Mouse (Mus musculus): ENCODE measurements around the gene Nrp2. TPM values are rescaled to one million over a fixed set of nuclear protein-coding genes. Genes with fewer than 3 reads are reported as not detected.

Gene Nrp2
- total and polyA plus RNA-seq, 2 experiments from 2014 or later = 31.6 to 120 TPM

- no peak overlapping the region for H3K9ac ChIP-seq
- no peak for TF ChIP-seq CTCF (IDR thresholded peaks at IDR 0.05; ENCODE audit: low read depth)
- no peak for DNase-seq
- no peaks in the 10 kb centered on the region for H3K9me3 ChIP-seq (ENCODE audit: low read length)
- H3K27ac ChIP-seq (ENCODE audit: low read depth, low read length) = no peak overlapping the region
- no peak overlapping the region for H3K4me2 ChIP-seq (ENCODE audit: low read depth)
- no peak overlapping the region for H3K4me3 ChIP-seq (ENCODE audit: low read depth, low read length)
- H3K36me3 ChIP-seq (ENCODE audit: insufficient read depth) = peaks cover 10% of the 10 kb centered on the region; the same call in 1 of the 2 replicates
- peaks cover 15% of the 10 kb centered on the region; the same call in 1 of the 2 replicates for H3K4me1 ChIP-seq (ENCODE audit: insufficient read depth)
- H3K27me3 ChIP-seq (ENCODE audit: insufficient read depth, low read length) = no peaks in the 10 kb centered on the region
- no peak for ATAC-seq
These were observed 79.5 kb downstream of the Nrp2 start for GRCm38 (mm10) chr1:62782573-62782972.

DNA sequence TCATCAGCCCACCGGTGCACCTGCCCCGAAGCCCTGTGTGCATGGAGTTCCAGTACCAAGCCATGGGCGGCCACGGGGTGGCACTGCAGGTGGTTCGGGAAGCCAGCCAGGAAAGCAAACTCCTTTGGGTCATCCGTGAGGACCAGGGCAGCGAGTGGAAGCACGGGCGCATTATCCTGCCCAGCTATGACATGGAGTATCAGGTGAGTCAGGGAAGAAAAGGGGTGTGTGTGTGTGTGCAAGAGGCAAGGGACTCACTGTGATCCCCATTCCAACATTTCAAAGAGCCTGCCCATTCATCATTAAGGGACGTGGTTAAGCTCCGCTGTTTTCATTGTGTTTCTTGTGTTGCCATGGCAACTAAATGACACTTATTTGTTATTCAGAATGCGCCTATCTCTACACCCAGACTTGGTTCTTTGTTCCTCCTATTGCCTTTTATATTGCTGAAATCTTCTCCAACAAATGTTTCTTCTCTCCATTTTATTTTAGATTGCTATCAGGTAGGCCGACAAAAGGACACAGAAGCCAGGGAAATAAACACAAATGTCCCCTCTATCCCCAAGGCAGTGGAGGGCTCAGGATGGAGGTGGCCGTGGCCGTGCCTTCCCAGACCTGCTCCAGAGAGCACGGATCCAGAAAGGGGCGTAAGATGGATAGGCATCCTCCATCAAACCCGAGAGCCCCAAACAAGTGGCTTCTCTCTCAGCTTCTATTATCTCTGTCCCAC lies 80.4 kb downstream of the Nrp2 start:
- 51% methylated on average over 18 of the region's 18 CpGs for WGBS
- Histone ChIP-seq H3K9ac (no peak overlapping the region), H3K4me2 (ENCODE audit: low read depth) (no peak overlapping the region), H3K36me3 (ENCODE audit: insufficient read depth) (peaks cover 10% of the 10 kb centered on the region; the same call in 1 of the 2 replicates), H3K27ac (ENCODE audit: low read depth, low read length) (peak overlapping the region; percentile 84), H3K9me3 (ENCODE audit: low read length) (no peaks in the 10 kb centered on the region), H3K4me3 (ENCODE audit: low read depth, low read length) (no peak overlapping the region), H3K4me1 (ENCODE audit: insufficient read depth) (peaks cover 15% of the 10 kb centered on the region; the same call in 1 of the 2 replicates), H3K27me3 (ENCODE audit: insufficient read depth, low read length) (no peaks in the 10 kb centered on the region)
- TF ChIP-seq CTCF (IDR thresholded peaks at IDR 0.05; ENCODE audit: low read depth) = peak; percentile 45
- peak; percentile 70 for ATAC-seq
- peak; percentile 67 for DNase-seq

GRCm38 (mm10) chr1:62784084-62784392 lies 81.0 kb downstream of the Nrp2 start:
- Histone ChIP-seq H3K27me3 (ENCODE audit: insufficient read depth, low read length) (no peaks in the 10 kb centered on the region), H3K36me3 (ENCODE audit: insufficient read depth) (peaks cover 10% of the 10 kb centered on the region; the same call in 1 of the 2 replicates), H3K9ac (no peak overlapping the region), H3K4me3 (ENCODE audit: low read depth, low read length) (no peak overlapping the region), H3K9me3 (ENCODE audit: low read length) (no peaks in the 10 kb centered on the region), H3K27ac (ENCODE audit: low read depth, low read length) (peak overlapping the region; percentile 84), H3K4me2 (ENCODE audit: low read depth) (no peak overlapping the region), H3K4me1 (ENCODE audit: insufficient read depth) (peaks cover 15% of the 10 kb centered on the region; the same call in 1 of the 2 replicates)
- DNase-seq = peak; percentile 75
- no peak for TF ChIP-seq CTCF (IDR thresholded peaks at IDR 0.05; ENCODE audit: low read depth)
- ATAC-seq = peak; percentile 30
- 40% methylated on average over 5 of the region's 5 CpGs for WGBS

- Histone ChIP-seq H3K4me1 (ENCODE audit: insufficient read depth) (peaks cover 12% of the 10 kb centered on the region; the same call in 1 of the 2 replicates), H3K27ac (ENCODE audit: low read depth, low read length) (no peak overlapping the region), H3K36me3 (ENCODE audit: insufficient read depth) (peaks cover 6% of the 10 kb centered on the region; the same call in 1 of the 2 replicates), H3K27me3 (ENCODE audit: insufficient read depth, low read length) (no peaks in the 10 kb centered on the region), H3K4me2 (ENCODE audit: low read depth) (no peak overlapping the region), H3K9me3 (ENCODE audit: low read length) (no peaks in the 10 kb centered on the region), H3K9ac (no peak overlapping the region), H3K4me3 (ENCODE audit: low read depth, low read length) (no peak overlapping the region)
- TF ChIP-seq CTCF (IDR thresholded peaks at IDR 0.05; ENCODE audit: low read depth) = peak; percentile 89
- DNase-seq (peak; percentile 89), ATAC-seq (no peak)
- 16% methylated on average over 5 of the region's 5 CpGs for WGBS
These were observed 83.2 kb downstream of the Nrp2 start for GRCm38 (mm10) chr1:62786255-62786654.

GRCm38 (mm10) chr1:62787546-62787945 lies 84.5 kb downstream of the Nrp2 start:
- Histone ChIP-seq H3K4me2 (ENCODE audit: low read depth) (no peak overlapping the region), H3K4me1 (ENCODE audit: insufficient read depth) (peaks cover 12% of the 10 kb centered on the region; the same call in 1 of the 2 replicates), H3K36me3 (ENCODE audit: insufficient read depth) (peaks cover 6% of the 10 kb centered on the region; the same call in 1 of the 2 replicates), H3K27me3 (ENCODE audit: insufficient read depth, low read length) (no peaks in the 10 kb centered on the region), H3K9ac (no peak overlapping the region), H3K9me3 (ENCODE audit: low read length) (no peaks in the 10 kb centered on the region), H3K27ac (ENCODE audit: low read depth, low read length) (no peak overlapping the region), H3K4me3 (ENCODE audit: low read depth, low read length) (no peak overlapping the region)
- TF ChIP-seq CTCF (IDR thresholded peaks at IDR 0.05; ENCODE audit: low read depth) = no peak
- ATAC-seq (no peak), DNase-seq (no peak)
- 86% methylated on average over 10 of the region's 10 CpGs for WGBS

- Histone ChIP-seq H3K9me3 (ENCODE audit: low read length) (no peaks in the 10 kb centered on the region), H3K4me1 (ENCODE audit: insufficient read depth) (no peaks in the 10 kb centered on the region), H3K4me3 (ENCODE audit: low read depth, low read length) (no peak overlapping the region), H3K9ac (no peak overlapping the region), H3K36me3 (ENCODE audit: insufficient read depth) (no peaks in the 10 kb centered on the region), H3K27me3 (ENCODE audit: insufficient read depth, low read length) (no peaks in the 10 kb centered on the region), H3K4me2 (ENCODE audit: low read depth) (peak overlapping the region; percentile 31), H3K27ac (ENCODE audit: low read depth, low read length) (peak overlapping the region; percentile 70)
- TF ChIP-seq CTCF (IDR thresholded peaks at IDR 0.05; ENCODE audit: low read depth) = no peak
- 16% methylated on average over 19 of the region's 19 CpGs for WGBS
- DNase-seq = peak; percentile 86
- ATAC-seq = peak; percentile 89
These were observed 91.3 kb downstream of the Nrp2 start for GRCm38 (mm10) chr1:62794223-62794895.

DNA sequence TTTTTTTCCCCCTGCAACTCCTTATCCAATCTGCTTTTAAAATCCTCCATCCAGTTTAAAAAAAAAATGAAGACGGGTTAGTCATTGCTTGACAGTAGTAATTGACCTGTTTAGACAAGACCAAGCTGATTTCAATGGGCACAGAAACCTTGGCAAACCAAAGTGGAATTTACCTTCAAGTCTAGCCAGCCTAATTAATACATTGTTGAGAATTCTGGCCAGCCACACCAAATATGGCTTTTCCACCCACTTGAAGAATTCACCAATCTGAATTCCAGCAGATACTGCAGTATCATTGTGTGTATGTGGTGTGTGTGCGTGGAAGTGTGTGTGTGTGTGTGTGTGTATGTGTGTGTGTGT lies 91.8 kb downstream of the Nrp2 start:
- Histone ChIP-seq H3K27me3 (ENCODE audit: insufficient read depth, low read length) (no peaks in the 10 kb centered on the region), H3K4me3 (ENCODE audit: low read depth, low read length) (no peak overlapping the region), H3K9me3 (ENCODE audit: low read length) (no peaks in the 10 kb centered on the region), H3K4me2 (ENCODE audit: low read depth) (peak overlapping the region; percentile 31), H3K27ac (ENCODE audit: low read depth, low read length) (0 out of 2 replicates have a peak overlapping the region, but pooled peaks have one; percentile 70), H3K36me3 (ENCODE audit: insufficient read depth) (no peaks in the 10 kb centered on the region), H3K4me1 (ENCODE audit: insufficient read depth) (no peaks in the 10 kb centered on the region), H3K9ac (no peak overlapping the region)
- ATAC-seq = peak; percentile 8; the same call in 1 of the 2 replicates
- 33% methylated on average over 2 of the region's 2 CpGs for WGBS
- TF ChIP-seq CTCF (IDR thresholded peaks at IDR 0.05; ENCODE audit: low read depth) = no peak
- no peak for DNase-seq

Measured in forebrain, postnatal 0 days (tissue).